Mouse (Mus musculus) MEL (cell line): ENCODE measurements at regions not wholly inside any gene's neighbourhood (a gene's known extent, or its start where the extent isn't known, plus 50 kb on each side); places are given as distances from the start of the nearest gene placed in this dataset.

ENCODE experiments used
- GABPA ChIP-seq: IDR thresholded peaks from 2 replicates; pipeline ENCODE4 v1.6.1; 2012; ENCODE audit warnings: low read depth, mild to moderate bottlenecking, inconsistent platforms, low read length, improper control_type of control experiment, moderate library complexity
- NELFE ChIP-seq: IDR thresholded peaks from 2 replicates; pipeline ENCODE4 v1.6.1; 2011; ENCODE audit warnings: low read depth, low read length, improper control_type of control experiment
- POLR2A ChIP-seq, 2 experiments: IDR thresholded peaks; 2 replicates each; pipeline ENCODE4 v1.6.1; 2011 to 2012; ENCODE audit warnings: low read length in 2 of 2, mild to moderate bottlenecking in 2 of 2, control low read depth in 1 of 2, improper control_type of control experiment in 1 of 2, low read depth in 1 of 2, moderate library complexity in 1 of 2; ENCODE audit not compliant: control insufficient read depth in 1 of 2, insufficient read depth in 1 of 2, poor library complexity in 1 of 2
- RCOR1 ChIP-seq: IDR thresholded peaks from 2 replicates; pipeline ENCODE4 v1.6.1; 2012; ENCODE audit warnings: low read depth, mild to moderate bottlenecking, inconsistent platforms, low read length, improper control_type of control experiment

- no peak for TF ChIP-seq RCOR1
- TF ChIP-seq POLR2A (IDR thresholded peaks at IDR 0.05; ENCODE audit: control insufficient read depth in 1 of 2, insufficient read depth in 1 of 2, low read depth in 1 of 2, low read length in 2 of 2, poor library complexity in 1 of 2) = no peak
- no peak for TF ChIP-seq NELFE
- no peak for TF ChIP-seq GABPA
These were observed 297.4 kb downstream of the Lrriq3 start for GRCm38 (mm10) chr3:155390666-155391065.
